Mouse (Mus musculus) forebrain, embryonic 16.5 days (tissue): ENCODE results near the gene Tln2. TPM values are rescaled to one million over a fixed set of nuclear protein-coding genes. Genes with fewer than 3 reads are reported as not detected.

Experiments used
- ATAC-seq: fragments of 200-750 bp; cut with Nextera tagmentation; 2 replicates; pipeline ENCODE4 v1.8.0; 2017; ENCODE audit warnings: mild to moderate bottlenecking, moderate library complexity
- H3K27ac ChIP-seq: fragments of 300-500 bp; sonication (generic); 2 replicates; pipeline ENCODE4 v1.5.1; 2014; ENCODE audit warnings: low read length, control low read depth
- H3K27me3 ChIP-seq: fragments of 300-500 bp; sonication (generic); replicated peaks from 2 replicates; pipeline ENCODE4 v1.6.1; 2014; ENCODE audit warnings: low read length; ENCODE audit not compliant: control insufficient read depth, insufficient read depth
- H3K36me3 ChIP-seq: fragments of 300-500 bp; sonication (generic); 2 replicates; pipeline ENCODE4 v1.6.1; 2014; ENCODE audit not compliant: control insufficient read depth, insufficient read depth
- H3K4me1 ChIP-seq: fragments of 300-500 bp; sonication (generic); replicated peaks from 2 replicates; pipeline ENCODE4 v1.6.1; 2014; ENCODE audit warnings: low read length; ENCODE audit not compliant: control insufficient read depth, insufficient read depth
- H3K4me2 ChIP-seq: fragments of 300-500 bp; sonication (generic); 2 replicates; pipeline ENCODE4 v1.6.1; 2014; ENCODE audit warnings: mild to moderate bottlenecking, low read length, control low read depth
- H3K4me3 ChIP-seq: fragments of 300-500 bp; sonication (generic); replicated peaks from 2 replicates; pipeline ENCODE4 v1.5.1; 2014; ENCODE audit warnings: mild to moderate bottlenecking, low read length, control low read depth
- H3K9ac ChIP-seq: fragments of 300-500 bp; sonication (generic); replicated peaks from 2 replicates; pipeline ENCODE4 v1.6.1; 2014; ENCODE audit warnings: low read depth, low read length, control low read depth
- H3K9me3 ChIP-seq: fragments of 300-500 bp; sonication (generic); 2 replicates; pipeline ENCODE4 v1.6.1; 2016; ENCODE audit warnings: low read length; ENCODE audit not compliant: control insufficient read depth
- WGBS: fragments of 180-500 bp; shearing (Covaris S2); extraction: QIAGEN DNeasy Blood & Tissue Kit; methylation state at CpG from one replicate; pipeline ENCODE4 v1.1.7; 2014; 5-methylcytosine and 5-hydroxymethylcytosine counted together
- polyA plus RNA-seq: library from polyadenylated mRNA; unstranded; fragments of >200 nt; fragmentation: Nextera tagmentation; extraction: Ambion mirVana; gene quantifications from 2 replicates; pipeline ENCODE4 v1.2.1, GENCODE M21; 2015

The Tln2 gene
- polyA plus RNA-seq, 1 experiment from 2014 or later: 19.6 TPM

- 74% methylated on average over 3 of the region's 3 CpGs for WGBS
- H3K9me3 ChIP-seq: no peaks in the 10 kb centered on the region
- no peak for ATAC-seq
- H3K27me3 ChIP-seq: no peaks in the 10 kb centered on the region
- no peak overlapping the region for H3K4me3 ChIP-seq
- no peak overlapping the region for H3K9ac ChIP-seq
- H3K27ac ChIP-seq: no peak overlapping the region
- no peaks in the 10 kb centered on the region for H3K4me1 ChIP-seq
- H3K4me2 ChIP-seq: no peak overlapping the region
- no peaks in the 10 kb centered on the region for H3K36me3 ChIP-seq
Observed at GRCm38 (mm10) chr9:67236987-67237386, 322.5 kb downstream of the Tln2 start.

- H3K4me3 ChIP-seq: no peak overlapping the region
- no peaks in the 10 kb centered on the region for H3K36me3 ChIP-seq
- H3K27me3 ChIP-seq: no peaks in the 10 kb centered on the region
- no peaks in the 10 kb centered on the region for H3K4me1 ChIP-seq
- no peaks in the 10 kb centered on the region for H3K9me3 ChIP-seq
- no peak overlapping the region for H3K4me2 ChIP-seq
- WGBS: 84% methylated on average over 12 of the region's 12 CpGs
- no peak for ATAC-seq
- no peak overlapping the region for H3K27ac ChIP-seq
- no peak overlapping the region for H3K9ac ChIP-seq
Observed at GRCm38 (mm10) chr9:67235441-67236217, 323.9 kb downstream of the Tln2 start.

GRCm38 (mm10) chr9:67229033-67229432, 330.5 kb downstream of the Tln2 start:
- Histone ChIP-seq H3K9me3 (no peaks in the 10 kb centered on the region), H3K4me2 (no peak overlapping the region), H3K4me1 (no peaks in the 10 kb centered on the region), H3K27ac (no peak overlapping the region), H3K4me3 (no peak overlapping the region), H3K27me3 (no peaks in the 10 kb centered on the region), H3K9ac (no peak overlapping the region), H3K36me3 (no peaks in the 10 kb centered on the region)
- no peak for ATAC-seq
- WGBS: 65% methylated on average over 5 of the region's 5 CpGs

- Histone ChIP-seq H3K9ac (no peak overlapping the region), H3K4me3 (no peak overlapping the region), H3K9me3 (no peaks in the 10 kb centered on the region), H3K4me2 (no peak overlapping the region), H3K27ac (no peak overlapping the region), H3K4me1 (no peaks in the 10 kb centered on the region), H3K27me3 (no peaks in the 10 kb centered on the region), H3K36me3 (no peaks in the 10 kb centered on the region)
- ATAC-seq: no peak
- 65% methylated on average over 3 of the region's 3 CpGs for WGBS
Observed at GRCm38 (mm10) chr9:67220388-67220787, 339.1 kb downstream of the Tln2 start.

- ATAC-seq: no peak
- Histone ChIP-seq H3K4me2 (no peak overlapping the region), H3K27me3 (no peaks in the 10 kb centered on the region), H3K4me1 (no peaks in the 10 kb centered on the region), H3K27ac (no peak overlapping the region), H3K9me3 (no peaks in the 10 kb centered on the region), H3K4me3 (no peak overlapping the region), H3K36me3 (no peaks in the 10 kb centered on the region), H3K9ac (no peak overlapping the region)
- WGBS: 74% methylated on average over 9 of the region's 9 CpGs
Observed at GRCm38 (mm10) chr9:67218001-67218400, 341.5 kb downstream of the Tln2 start.

- H3K27ac ChIP-seq: no peak overlapping the region
- no peaks in the 10 kb centered on the region for H3K27me3 ChIP-seq
- no peaks in the 10 kb centered on the region for H3K9me3 ChIP-seq
- 85% methylated on average over 3 of the region's 3 CpGs for WGBS
- no peak overlapping the region for H3K4me2 ChIP-seq
- no peaks in the 10 kb centered on the region for H3K4me1 ChIP-seq
- no peak overlapping the region for H3K9ac ChIP-seq
- no peaks in the 10 kb centered on the region for H3K36me3 ChIP-seq
- H3K4me3 ChIP-seq: no peak overlapping the region
- no peak for ATAC-seq
Observed at GRCm38 (mm10) chr9:67214191-67214985, 345.1 kb downstream of the Tln2 start.

- Histone ChIP-seq H3K27me3 (no peaks in the 10 kb centered on the region), H3K4me1 (no peaks in the 10 kb centered on the region), H3K27ac (no peak overlapping the region), H3K9me3 (no peaks in the 10 kb centered on the region), H3K36me3 (no peaks in the 10 kb centered on the region), H3K4me3 (no peak overlapping the region), H3K4me2 (no peak overlapping the region), H3K9ac (no peak overlapping the region)
- WGBS: 63% methylated on average over 6 of the region's 6 CpGs
- ATAC-seq: no peak
Observed at GRCm38 (mm10) chr9:67213275-67213674, 346.2 kb downstream of the Tln2 start.

- no peak for ATAC-seq
- Histone ChIP-seq H3K27me3 (no peaks in the 10 kb centered on the region), H3K27ac (no peak overlapping the region), H3K9ac (no peak overlapping the region), H3K36me3 (no peaks in the 10 kb centered on the region), H3K4me2 (no peak overlapping the region), H3K4me3 (no peak overlapping the region), H3K9me3 (no peaks in the 10 kb centered on the region), H3K4me1 (no peaks in the 10 kb centered on the region)
- WGBS: 98% methylated on average over 4 of the region's 4 CpGs
Observed at GRCm38 (mm10) chr9:67211220-67211619, 348.3 kb downstream of the Tln2 start.

- no peak for ATAC-seq
- Histone ChIP-seq H3K9me3 (no peaks in the 10 kb centered on the region), H3K4me1 (no peaks in the 10 kb centered on the region), H3K27me3 (no peaks in the 10 kb centered on the region), H3K4me2 (no peak overlapping the region), H3K9ac (no peak overlapping the region), H3K4me3 (no peak overlapping the region), H3K27ac (no peak overlapping the region), H3K36me3 (no peaks in the 10 kb centered on the region)
- 95% methylated on average over 9 of the region's 9 CpGs for WGBS
Observed at GRCm38 (mm10) chr9:67209451-67209850, 350.1 kb downstream of the Tln2 start.
